ENCODE assay signal across 34 mouse cellular contexts in the genomic region with DNA sequence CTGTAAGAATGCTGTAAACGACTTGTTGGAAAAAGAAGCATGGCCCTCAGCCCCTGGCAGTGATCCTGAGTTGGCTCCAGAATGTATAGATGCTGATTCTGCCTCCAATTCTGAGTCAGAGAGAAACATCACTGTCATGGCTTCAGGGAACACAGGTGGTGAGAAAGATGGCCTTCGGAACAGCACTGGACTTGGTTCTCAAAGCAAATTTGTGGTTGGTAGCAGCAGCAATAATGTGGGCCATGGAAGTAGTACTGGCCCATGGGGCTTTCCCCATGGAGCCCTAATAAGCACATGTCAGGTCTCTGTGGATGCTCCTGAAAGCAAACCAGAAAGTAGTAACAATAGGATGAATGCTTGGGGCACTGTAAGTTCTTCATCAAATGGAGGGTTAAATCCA. TPM values are rescaled to one million over a fixed set of nuclear protein-coding genes. Genes with fewer than 3 reads are reported as not detected.
"Had no signal": no experiment of that assay in that cellular context is flagged by ENCODE, and none has a peak within 500 bp of the region (broad histone marks: within the 10 kb centered on the region; RNA-seq: fewer than 3 reads in every experiment).

No protein-coding gene starts in this region.

- H3K4me3 ChIP-seq: limb, embryonic 10.5 days; limb, embryonic 12.5 days; limb, embryonic 13.5 days; limb, embryonic 15.5 days; liver, embryonic 12.5 days; liver, embryonic 13.5 days; liver, embryonic 15.5 days; lung, embryonic 15.5 days; megakaryocyte, embryonic 14.5 days; midbrain, embryonic 10.5 days; midbrain, embryonic 12.5 days; midbrain, embryonic 13.5 days; midbrain, embryonic 15.5 days; myocyte had no signal

- DNase-seq: left cerebral cortex, postnatal 4 days; liver; liver, embryonic 13.5 days; liver, postnatal 0 days; lung, adult 18-20 months; lung, adult 2 months; lung, embryonic 14.5 days; lung, postnatal 10 days; lung, postnatal 14 days; lung, postnatal 36 days; lung, postnatal 4 days; midbrain, embryonic 14.5 days had no signal

- H3K9me3 ChIP-seq: limb, embryonic 10.5 days; limb, embryonic 12.5 days; limb, embryonic 13.5 days; limb, embryonic 15.5 days; liver, embryonic 12.5 days; liver, embryonic 13.5 days; liver, embryonic 15.5 days; lung, embryonic 15.5 days; megakaryocyte, embryonic 14.5 days; midbrain, embryonic 10.5 days; midbrain, embryonic 12.5 days; midbrain, embryonic 13.5 days; midbrain, embryonic 15.5 days had no signal

- H3K4me2 ChIP-seq: limb, embryonic 12.5 days; limb, embryonic 13.5 days; limb, embryonic 15.5 days; liver, embryonic 11.5 days; liver, embryonic 12.5 days; liver, embryonic 13.5 days; liver, embryonic 15.5 days; lung, embryonic 14.5 days; lung, embryonic 15.5 days; midbrain, embryonic 11.5 days; midbrain, embryonic 12.5 days; midbrain, embryonic 13.5 days; midbrain, embryonic 15.5 days had no signal

- H3K27me3 ChIP-seq: limb, embryonic 12.5 days; limb, embryonic 13.5 days; limb, embryonic 15.5 days; liver, embryonic 12.5 days; liver, embryonic 13.5 days; liver, embryonic 15.5 days; lung, embryonic 15.5 days; megakaryocyte, embryonic 14.5 days; midbrain, embryonic 12.5 days; midbrain, embryonic 13.5 days; midbrain, embryonic 15.5 days had no signal

- H3K27ac ChIP-seq: limb, embryonic 10.5 days; limb, embryonic 12.5 days; limb, embryonic 13.5 days; limb, embryonic 15.5 days; liver, embryonic 12.5 days; liver, embryonic 13.5 days; liver, embryonic 14.5 days; liver, embryonic 15.5 days; lung, embryonic 15.5 days; macrophage; midbrain, embryonic 10.5 days; midbrain, embryonic 12.5 days; midbrain, embryonic 13.5 days; midbrain, embryonic 15.5 days had no signal

- ATAC-seq: liver, embryonic 12.5 days; liver, postnatal 0 days; lung, postnatal 0 days; midbrain, embryonic 13.5 days; midbrain, embryonic 15.5 days; midbrain, embryonic 16.5 days had no signal

- H3K4me1 ChIP-seq: limb, embryonic 10.5 days; limb, embryonic 12.5 days; limb, embryonic 13.5 days; limb, embryonic 15.5 days; liver, embryonic 12.5 days; liver, embryonic 13.5 days; liver, embryonic 15.5 days; lung, embryonic 15.5 days; megakaryocyte, embryonic 14.5 days; midbrain, embryonic 10.5 days; midbrain, embryonic 12.5 days; midbrain, embryonic 13.5 days; midbrain, embryonic 15.5 days had no signal

- H3K9ac ChIP-seq: limb, embryonic 12.5 days; limb, embryonic 13.5 days; limb, embryonic 15.5 days; liver, embryonic 12.5 days; liver, embryonic 13.5 days; liver, embryonic 14.5 days; liver, embryonic 15.5 days; liver, postnatal 0 days; lung, embryonic 14.5 days; lung, embryonic 15.5 days; midbrain, embryonic 12.5 days; midbrain, embryonic 13.5 days; midbrain, embryonic 15.5 days had no signal

RNA-seq across cellular contexts. Expression of a gene that starts 45.0 kb away (rescaled TPM):
- total RNA-seq: left cerebral cortex, postnatal 4 days; megakaryocyte-erythroid progenitor cell, adult 5-6 weeks had no signal
- polyA plus RNA-seq: limb, embryonic 11.5 days; limb, embryonic 15.5 days; lung, postnatal 0 days; myocyte; neural tube, embryonic 11.5 days had no signal
